Mouse (Mus musculus) retina, embryonic 14.5 days (tissue): Measurements from ENCODE around the gene Fpr3.
"Not testable (repeated sequence)": the region's sequence is repeated elsewhere in the genome, so short reads cannot be mapped to it uniquely, and the experiment has no call there.

ENCODE experiments used
- DNase-seq: peaks from one replicate; pipeline ENCODE4 v3.0.0-alpha.2; 2015; ENCODE audit warnings: low spot score

The Fpr3 gene

DNA sequence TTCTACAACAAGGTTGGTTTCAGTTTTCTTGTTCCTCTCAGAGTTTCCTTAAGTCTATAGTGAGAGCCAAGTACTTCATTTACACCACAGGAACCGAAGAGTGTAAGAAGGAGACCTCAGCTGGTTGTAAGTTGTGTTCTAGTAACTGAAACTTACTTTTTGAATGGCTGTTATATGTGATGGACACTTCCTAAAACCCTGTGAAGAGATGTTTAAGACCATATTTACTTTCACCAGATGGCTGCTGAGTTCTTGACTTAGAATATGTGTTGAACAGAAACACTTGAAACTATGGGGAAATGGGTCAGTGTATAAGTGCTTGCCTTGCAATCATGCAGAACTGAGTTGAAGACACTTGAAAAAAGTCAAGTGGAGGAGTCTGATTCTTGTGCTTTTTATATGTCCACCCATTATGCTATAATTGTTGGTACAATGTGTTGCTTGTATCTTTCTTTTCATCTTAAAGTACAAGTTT is at the start of gene Fpr3, which contains the start of gene Fpr2:
Fpr3 (plus strand) TSS at position 79 of the 475 bp plus-strand sequence.
Fpr2 (plus strand) TSS at position 51 of the 475 bp plus-strand sequence.
- DNase-seq = no peak

DNA sequence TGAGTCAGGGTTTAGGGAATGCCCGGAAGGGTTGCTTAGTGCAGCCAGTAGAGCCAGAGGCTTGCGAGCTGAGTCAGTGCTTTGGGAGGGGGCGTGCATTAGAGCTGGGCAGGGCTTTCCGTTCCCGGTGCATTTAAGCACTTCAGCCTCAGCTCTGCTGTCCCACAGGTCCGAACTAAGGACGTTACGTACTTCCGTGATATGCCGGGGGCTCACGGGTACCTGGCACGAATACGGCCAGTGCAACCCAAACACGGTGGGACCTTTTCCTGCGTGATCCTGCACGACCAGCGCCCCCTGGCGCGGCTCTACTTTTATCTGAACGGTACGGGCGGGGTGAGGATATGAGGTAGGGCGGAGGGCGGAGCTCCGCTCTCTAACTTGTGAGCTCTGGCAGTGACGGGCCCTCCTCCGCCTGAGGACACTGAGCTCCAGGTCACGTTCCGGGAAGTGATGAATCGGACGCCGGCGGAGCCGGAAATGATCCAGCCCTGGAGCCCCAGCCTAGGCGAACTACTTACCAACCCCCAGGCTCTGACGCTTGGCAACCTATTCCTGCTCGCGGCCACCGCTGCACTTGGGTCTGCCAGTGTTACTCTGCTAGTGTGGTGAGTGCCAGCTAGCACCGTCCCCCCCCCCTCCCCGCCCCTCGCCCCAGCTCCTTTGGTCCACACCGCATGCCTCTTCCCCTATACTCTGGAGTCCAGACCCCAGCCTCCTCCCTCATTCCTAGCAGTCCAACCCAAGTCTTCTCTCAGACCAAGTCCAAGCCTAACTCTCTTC is 49.5 kb upstream of the Fpr3 start:
- DNase-seq = peak; percentile 90

- DNase-seq = no peak
These were observed 48.4 kb upstream of the Fpr3 start for GRCm38 (mm10) chr17:17839276-17839675.

- no peak for DNase-seq
These were observed 46.9 kb upstream of the Fpr3 start for GRCm38 (mm10) chr17:17840796-17841195.

- no peak for DNase-seq
These were observed 44.0 kb upstream of the Fpr3 start for GRCm38 (mm10) chr17:17843534-17844261.

DNA sequence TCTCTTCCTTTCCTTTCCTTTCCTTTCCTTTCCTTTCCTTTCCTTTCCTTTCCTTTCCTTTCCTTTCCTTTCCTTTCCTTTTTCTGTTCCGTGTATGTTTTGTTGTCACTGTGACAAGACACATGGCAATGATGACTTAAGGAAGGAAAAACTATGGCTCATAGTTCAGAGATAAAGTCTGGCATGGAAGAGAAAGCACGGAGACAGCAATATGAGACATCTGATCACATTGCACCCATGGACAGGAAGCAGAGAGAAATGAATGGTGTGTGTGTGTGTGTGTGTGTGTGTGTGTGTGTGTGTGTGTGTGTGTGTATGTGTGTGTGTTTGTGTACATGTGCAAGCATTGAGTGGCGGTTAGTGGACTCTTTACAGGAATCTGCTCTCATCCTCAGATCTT is 43.0 kb upstream of the Fpr3 start:
- DNase-seq = not testable (repeated sequence)

DNA sequence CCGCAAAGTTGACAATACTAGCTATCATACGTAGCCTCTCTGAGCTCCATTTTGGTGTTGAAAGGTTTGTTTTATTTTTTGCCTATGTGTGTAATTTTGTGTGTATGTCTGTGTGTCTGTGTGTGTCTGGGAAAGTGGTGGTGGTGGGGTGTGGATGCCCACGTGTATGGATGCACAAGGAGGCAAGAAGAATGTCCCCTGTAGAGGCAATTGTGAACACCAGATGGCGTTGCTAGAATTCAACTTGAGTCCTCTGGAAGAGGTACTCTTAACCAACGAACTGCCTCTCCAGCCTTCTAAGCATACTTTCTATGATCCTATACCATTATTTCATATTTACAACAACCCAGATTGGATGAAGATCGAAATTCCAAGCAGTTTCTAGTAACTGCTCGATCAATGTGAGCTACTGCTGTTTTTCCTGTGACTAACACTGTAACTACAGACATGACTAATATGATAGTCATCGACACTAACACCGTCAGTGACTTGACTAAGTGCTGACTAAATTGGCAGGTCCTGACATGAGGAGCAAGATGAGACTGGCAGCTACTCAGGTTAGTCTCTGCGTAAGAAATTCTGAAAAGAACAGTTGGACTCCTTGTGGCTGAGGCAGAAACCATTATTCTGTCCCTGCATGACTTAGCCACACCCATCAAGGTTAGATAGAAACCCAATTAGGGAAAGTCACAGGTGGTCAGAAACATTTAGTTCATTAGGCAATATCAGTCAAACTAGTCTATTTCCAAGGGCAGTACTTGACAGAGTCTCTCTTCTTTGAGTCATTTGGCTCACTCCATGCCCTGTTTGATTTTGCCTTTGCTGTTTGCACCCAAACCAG is 42.2 kb upstream of the Fpr3 start:
- no peak for DNase-seq

- DNase-seq = no peak
These were observed 38.7 kb upstream of the Fpr3 start for GRCm38 (mm10) chr17:17848988-17849387.

DNA sequence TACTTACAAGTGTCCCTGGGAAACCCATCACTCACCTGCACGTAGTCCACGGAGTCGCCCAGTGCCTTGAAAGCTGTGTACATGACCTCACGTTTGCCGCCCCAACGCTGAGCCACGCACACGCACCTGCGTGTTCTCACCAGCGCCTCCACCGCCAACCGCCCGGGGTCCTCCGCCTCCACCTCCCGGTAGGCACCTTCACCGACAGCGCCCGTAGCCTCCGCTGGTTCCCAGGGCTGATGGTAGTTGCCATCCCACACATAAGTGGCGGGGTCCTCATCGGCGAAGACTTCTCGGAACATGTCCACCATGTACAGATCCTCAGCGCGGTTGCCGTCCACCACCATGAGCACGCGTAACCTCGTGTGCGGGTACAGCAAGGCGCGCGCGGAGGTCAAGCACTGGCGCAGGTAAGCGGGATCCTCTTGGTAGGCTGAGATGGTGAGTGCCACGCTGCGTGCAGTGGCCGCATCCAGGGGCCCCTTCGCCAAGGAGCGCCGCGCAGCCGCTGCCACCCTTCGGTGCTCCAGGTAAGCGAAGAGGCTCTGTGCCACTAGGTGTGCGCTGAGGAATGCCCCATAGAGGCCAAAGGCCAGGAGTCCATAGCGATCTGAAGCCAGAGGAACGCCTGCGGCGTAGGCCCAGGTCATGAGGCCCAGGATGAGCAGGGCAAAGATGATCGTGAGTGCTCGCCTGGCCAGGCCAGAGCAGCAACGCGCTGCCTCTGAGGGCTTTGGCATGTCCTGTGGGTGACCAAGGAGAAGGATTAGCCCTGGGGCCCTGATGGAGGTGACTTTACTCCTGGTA is 37.5 kb upstream of the Fpr3 start:
- no peak for DNase-seq

- no peak for DNase-seq
These were observed 32.4 kb upstream of the Fpr3 start, which contains the start of gene Has1 for GRCm38 (mm10) chr17:17855064-17855838. TSS of gene Has1 (minus strand) at chr17:17855205.

DNA sequence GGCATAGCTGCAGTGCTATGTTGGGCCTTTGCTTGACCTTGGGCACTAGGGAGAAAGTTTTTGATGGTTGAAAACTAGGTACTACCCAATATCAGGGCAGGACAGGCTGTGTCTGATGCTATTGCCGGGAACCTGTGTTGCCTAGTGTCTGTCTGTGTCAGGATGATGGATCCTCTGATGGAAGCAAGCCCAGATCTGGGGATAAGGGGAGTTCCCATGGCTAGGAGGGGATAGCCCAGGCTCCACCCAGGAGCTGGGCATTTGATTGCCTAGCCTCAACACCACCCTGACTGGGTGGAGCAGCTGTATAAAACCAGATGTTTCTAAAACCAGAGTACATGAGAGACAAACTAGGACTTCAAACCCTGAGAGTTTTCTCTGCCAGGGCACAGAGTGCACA is 31.0 kb upstream of the Fpr3 start:
- DNase-seq = no peak

- no peak for DNase-seq
These were observed 30.2 kb upstream of the Fpr3 start for GRCm38 (mm10) chr17:17857446-17857845.

GRCm38 (mm10) chr17:17860110-17860509 is 27.5 kb upstream of the Fpr3 start:
- DNase-seq = no peak

GRCm38 (mm10) chr17:17862360-17862759 is 25.3 kb upstream of the Fpr3 start:
- no peak for DNase-seq

DNA sequence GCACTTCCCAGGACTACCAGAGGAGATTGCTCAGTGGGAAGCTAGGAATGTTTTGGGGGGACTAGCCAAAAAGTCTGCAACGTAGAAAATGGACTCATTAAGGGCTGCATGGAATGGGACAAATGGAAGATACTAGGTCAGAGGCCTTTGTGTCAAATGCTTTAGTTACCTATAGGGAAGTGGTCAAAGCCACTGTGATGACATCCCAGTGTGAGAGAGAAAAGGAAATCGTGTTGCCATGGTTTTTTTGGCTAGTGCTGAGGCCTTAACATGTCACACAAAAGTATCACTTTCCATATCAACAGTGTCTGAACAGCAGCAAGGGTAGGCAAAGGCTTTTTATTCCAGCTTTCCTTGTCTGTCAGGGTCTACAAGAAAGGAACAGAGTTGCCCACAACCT is 22.5 kb upstream of the Fpr3 start:
- DNase-seq = no peak

- no peak for DNase-seq
These were observed 20.7 kb upstream of the Fpr3 start for GRCm38 (mm10) chr17:17866801-17867469.

DNA sequence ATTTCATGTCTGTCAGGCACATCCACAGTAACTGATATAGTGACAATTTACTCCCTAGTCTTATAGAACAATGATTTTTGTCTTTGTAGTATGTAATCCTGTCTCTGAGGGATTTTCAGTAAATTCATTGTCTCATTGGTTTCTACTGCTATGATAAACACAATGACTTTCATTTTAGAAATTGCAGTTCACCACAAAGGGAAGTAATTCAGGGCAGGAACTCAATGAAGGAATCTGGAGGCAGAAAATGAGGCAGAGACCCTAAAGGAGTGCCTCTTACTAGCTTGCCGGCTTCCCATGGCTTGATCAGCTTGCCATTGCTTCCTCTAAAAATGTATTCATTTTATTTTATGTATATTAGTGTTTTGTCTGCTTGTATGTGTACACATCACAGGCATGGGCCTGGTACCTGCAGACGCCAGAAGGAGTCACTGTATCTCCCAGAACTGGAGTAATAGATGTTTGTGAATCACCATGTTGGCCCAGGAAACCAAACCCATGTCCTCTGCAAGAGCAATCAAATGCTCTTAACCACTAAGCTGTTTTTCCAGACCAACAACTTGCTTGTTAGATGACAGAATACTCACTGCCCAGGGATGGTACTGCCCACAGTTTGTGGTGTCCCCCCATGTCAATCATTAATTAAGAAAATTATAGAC is 16.6 kb upstream of the Fpr3 start:
- DNase-seq = no peak

DNA sequence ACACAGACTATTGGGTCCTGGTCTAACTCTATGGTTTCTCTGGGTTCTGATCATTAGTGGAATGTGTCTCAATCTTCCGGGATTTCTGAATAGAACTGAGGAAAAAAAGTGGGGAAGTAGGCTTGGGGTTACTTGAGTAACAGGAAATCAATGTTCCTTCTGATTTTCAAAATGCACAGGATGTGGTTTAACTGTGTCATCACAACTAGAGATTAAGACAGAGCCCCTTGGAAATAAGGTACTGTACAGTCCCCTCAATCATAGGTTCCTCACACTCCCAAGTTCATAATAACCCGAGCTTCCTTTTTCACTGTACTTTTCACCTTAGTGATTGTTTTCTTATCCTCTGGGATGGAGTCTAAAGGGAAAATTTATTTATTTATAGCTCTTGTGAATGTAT is 16.0 kb upstream of the Fpr3 start:
- DNase-seq = no peak

DNA sequence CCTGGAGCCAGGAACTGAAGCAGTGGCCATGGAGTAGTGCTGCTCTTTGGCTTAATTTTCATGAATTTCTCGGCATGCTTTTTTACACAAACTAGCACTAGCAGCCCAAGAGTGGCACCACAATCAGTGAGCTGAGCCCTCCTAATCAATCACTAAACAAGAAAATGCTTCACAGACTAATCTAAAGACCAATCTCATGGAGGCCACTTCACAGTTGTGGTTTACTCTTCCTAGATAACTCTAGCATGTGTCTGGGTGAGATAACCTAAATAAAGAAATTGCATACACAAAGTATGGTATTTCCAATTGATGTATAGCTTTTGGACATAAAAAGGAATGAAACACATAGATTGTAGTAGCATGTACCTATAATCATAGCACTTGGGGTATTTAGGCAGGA is 8.3 kb upstream of the Fpr3 start:
- DNase-seq = no peak

GRCm38 (mm10) chr17:17882672-17883071 is 5.0 kb upstream of the Fpr3 start:
- DNase-seq = no peak
